Mouse (Mus musculus) intestine, postnatal 0 days (tissue): ENCODE results near the gene Znhit2. TPM values are rescaled to one million over a fixed set of nuclear protein-coding genes. Genes with fewer than 3 reads are reported as not detected.
A peak's percentile ranks its signal among the peaks of the same experiment; 100 is the strongest.

Source experiments
- ATAC-seq: fragments of 200-750 bp; cut with Nextera tagmentation; 2 replicates; pipeline ENCODE4 v1.8.0; 2017; ENCODE audit warnings: mild to moderate bottlenecking, moderate TSS enrichment, moderate library complexity
- H3K27ac ChIP-seq: fragments of 300-500 bp; sonication (generic); 2 replicates; pipeline ENCODE4 v1.5.1; 2014; ENCODE audit warnings: mild to moderate bottlenecking, low read depth, low read length, moderate library complexity
- H3K27me3 ChIP-seq: fragments of 300-500 bp; sonication (generic); replicated peaks from 2 replicates; pipeline ENCODE4 v1.6.1; 2014; ENCODE audit warnings: low read length, mixed read lengths; ENCODE audit not compliant: control insufficient read depth, insufficient read depth
- H3K36me3 ChIP-seq: fragments of 300-500 bp; sonication (generic); 2 replicates; pipeline ENCODE4 v1.6.1; 2014; ENCODE audit warnings: mild to moderate bottlenecking, moderate library complexity; ENCODE audit not compliant: control insufficient read depth, insufficient read depth
- H3K4me1 ChIP-seq: fragments of 300-500 bp; sonication (generic); replicated peaks from 2 replicates; pipeline ENCODE4 v1.6.1; 2014; ENCODE audit warnings: antibody characterized with exemption, low read length, mixed read lengths; ENCODE audit not compliant: control insufficient read depth, insufficient read depth
- H3K4me2 ChIP-seq: fragments of 300-500 bp; sonication (generic); replicated peaks from 2 replicates; pipeline ENCODE4 v1.6.1; 2014; ENCODE audit warnings: low read depth, mild to moderate bottlenecking, moderate library complexity
- H3K4me3 ChIP-seq: fragments of 300-500 bp; sonication (generic); 2 replicates; pipeline ENCODE4 v1.5.1; 2014; ENCODE audit warnings: low read depth, low read length
- H3K9ac ChIP-seq: fragments of 300-500 bp; sonication (generic); 2 replicates; pipeline ENCODE4 v1.6.1; 2014; ENCODE audit warnings: mild to moderate bottlenecking, low read depth, low read length
- H3K9me3 ChIP-seq: fragments of 300-500 bp; sonication (generic); 2 replicates; pipeline ENCODE4 v1.6.1; 2016; ENCODE audit warnings: mixed run types; ENCODE audit not compliant: control insufficient read depth
- CTCF ChIP-seq: sonication (generic); IDR thresholded peaks from 2 replicates; pipeline ENCODE4 v1.5.1; 2016; ENCODE audit warnings: low read depth, mild to moderate bottlenecking, control low read depth, antibody characterized with exemption, moderate library complexity
- WGBS: fragments of 180-500 bp; shearing (Covaris S2); extraction: QIAGEN DNeasy Blood & Tissue Kit; methylation state at CpG from one replicate; pipeline ENCODE4 v1.1.7; 2014; 5-methylcytosine and 5-hydroxymethylcytosine counted together
- polyA plus RNA-seq: library from polyadenylated mRNA; unstranded; fragments of >200 nt; fragmentation: Nextera tagmentation; extraction: Ambion mirVana; gene quantifications from 2 replicates; pipeline ENCODE4 v1.2.1, GENCODE M21; 2015

Gene Znhit2
- polyA plus RNA-seq, 1 experiment from 2014 or later, result 30.8 TPM

GRCm38 (mm10) chr19:6018142-6019089 is 42.6 kb upstream of the Znhit2 start:
- H3K4me3 ChIP-seq, result no peak overlapping the region
- WGBS, result 32% methylated on average over 15 of the region's 15 CpGs
- H3K9ac ChIP-seq, result no peak overlapping the region
- peak; percentile 95 for TF ChIP-seq CTCF
- no peak overlapping the region for H3K27ac ChIP-seq
- 0 out of 2 replicates have a peak, but pooled peaks have one; percentile 16 for ATAC-seq
- no peaks in the 10 kb centered on the region for H3K4me1 ChIP-seq
- H3K27me3 ChIP-seq, result no peaks in the 10 kb centered on the region
- H3K36me3 ChIP-seq, result no peaks in the 10 kb centered on the region; the same call in 1 of the 2 replicates
- 0 out of 2 replicates have a peak overlapping the region, but pooled peaks have one; percentile 13 for H3K4me2 ChIP-seq
- H3K9me3 ChIP-seq, result no peaks in the 10 kb centered on the region

GRCm38 (mm10) chr19:6020276-6020675 is 40.7 kb upstream of the Znhit2 start:
- H3K4me2 ChIP-seq, result no peak overlapping the region
- H3K9me3 ChIP-seq, result no peaks in the 10 kb centered on the region
- H3K9ac ChIP-seq, result no peak overlapping the region
- H3K4me3 ChIP-seq, result no peak overlapping the region
- TF ChIP-seq CTCF, result peak; percentile 62
- no peak for ATAC-seq
- H3K36me3 ChIP-seq, result no peaks in the 10 kb centered on the region
- H3K4me1 ChIP-seq, result no peaks in the 10 kb centered on the region
- H3K27me3 ChIP-seq, result no peaks in the 10 kb centered on the region
- H3K27ac ChIP-seq, result no peak overlapping the region
- 41% methylated on average over 3 of the region's 3 CpGs for WGBS

- no peaks in the 10 kb centered on the region for H3K36me3 ChIP-seq
- no peaks in the 10 kb centered on the region for H3K4me1 ChIP-seq
- no peak overlapping the region for H3K4me2 ChIP-seq
- no peak overlapping the region for H3K27ac ChIP-seq
- ATAC-seq, result no peak
- H3K27me3 ChIP-seq, result no peaks in the 10 kb centered on the region
- H3K4me3 ChIP-seq, result no peak overlapping the region
- 63% methylated on average over 8 of the region's 8 CpGs for WGBS
- H3K9ac ChIP-seq, result no peak overlapping the region
- H3K9me3 ChIP-seq, result no peaks in the 10 kb centered on the region
- TF ChIP-seq CTCF, result no peak
Observed at GRCm38 (mm10) chr19:6023059-6023458, 37.9 kb upstream of the Znhit2 start.

DNA sequence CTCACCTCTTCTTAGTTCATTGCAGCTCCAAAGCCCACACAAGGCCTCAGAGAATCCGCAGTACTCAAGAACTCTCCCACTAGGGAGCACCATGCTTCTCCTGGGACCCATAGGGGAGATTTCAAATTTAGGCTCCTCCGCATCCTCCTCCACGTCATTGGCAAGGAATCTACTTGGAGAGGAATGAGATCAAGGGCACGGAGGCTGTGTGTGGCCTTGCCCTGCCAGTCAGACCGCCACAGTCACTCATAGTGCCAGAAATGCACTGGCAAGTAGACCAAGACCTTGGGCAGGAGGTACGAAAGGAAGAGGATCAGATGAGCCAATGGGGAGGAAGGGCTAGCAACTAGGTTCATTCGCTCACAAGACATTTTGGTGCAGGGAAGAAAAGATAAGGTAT is 37.1 kb upstream of the Znhit2 start:
- Histone ChIP-seq H3K36me3 (no peaks in the 10 kb centered on the region), H3K9ac (no peak overlapping the region), H3K27me3 (no peaks in the 10 kb centered on the region), H3K4me2 (no peak overlapping the region), H3K4me3 (no peak overlapping the region), H3K4me1 (no peaks in the 10 kb centered on the region), H3K27ac (no peak overlapping the region), H3K9me3 (no peaks in the 10 kb centered on the region)
- no peak for ATAC-seq
- TF ChIP-seq CTCF, result no peak
- 85% methylated on average over 7 of the region's 7 CpGs for WGBS

GRCm38 (mm10) chr19:6028991-6029390 is 32.0 kb upstream of the Znhit2 start:
- no peaks in the 10 kb centered on the region for H3K4me1 ChIP-seq
- H3K27me3 ChIP-seq, result no peaks in the 10 kb centered on the region
- no peak overlapping the region for H3K4me3 ChIP-seq
- H3K4me2 ChIP-seq, result no peak overlapping the region
- H3K9ac ChIP-seq, result no peak overlapping the region
- WGBS, result 65% methylated on average over 6 of the region's 6 CpGs
- H3K9me3 ChIP-seq, result no peaks in the 10 kb centered on the region
- no peak for ATAC-seq
- no peak overlapping the region for H3K27ac ChIP-seq
- no peaks in the 10 kb centered on the region for H3K36me3 ChIP-seq
- TF ChIP-seq CTCF, result no peak

DNA sequence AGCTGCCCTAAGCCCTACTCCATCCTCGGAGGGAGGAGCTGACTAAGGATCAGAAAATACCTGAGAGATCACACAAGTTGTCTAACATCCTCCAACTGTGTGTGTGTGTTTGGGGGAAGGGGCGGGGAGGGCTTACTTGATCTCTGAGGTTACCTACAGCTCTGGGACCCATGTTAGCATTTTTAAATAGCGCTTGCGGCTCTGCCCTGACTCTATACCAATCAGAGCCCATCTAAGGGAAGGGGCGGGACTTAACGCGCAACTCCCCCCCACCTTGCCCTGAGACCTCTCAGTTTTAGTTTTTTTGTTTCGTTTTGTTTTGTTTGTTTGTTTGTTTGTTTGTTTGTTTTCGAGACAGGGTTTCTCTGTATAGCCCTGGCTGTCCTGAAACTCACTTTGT is 31.6 kb upstream of the Znhit2 start:
- no peak for TF ChIP-seq CTCF
- Histone ChIP-seq H3K9ac (no peak overlapping the region), H3K4me2 (no peak overlapping the region), H3K4me3 (no peak overlapping the region), H3K9me3 (no peaks in the 10 kb centered on the region), H3K4me1 (no peaks in the 10 kb centered on the region), H3K27me3 (no peaks in the 10 kb centered on the region), H3K27ac (no peak overlapping the region), H3K36me3 (no peaks in the 10 kb centered on the region)
- ATAC-seq, result no peak
- 84% methylated on average over 9 of the region's 9 CpGs for WGBS
